Mouse (Mus musculus): ENCODE data around the gene Pet117. TPM values are rescaled to one million over a fixed set of nuclear protein-coding genes. Genes with fewer than 3 reads are reported as not detected.
A peak's percentile ranks its signal among the peaks of the same experiment; 100 is the strongest.

Gene Pet117
- 3.3 TPM in 1 of 2 replicates, not detected in the other for polyA plus RNA-seq (2015; fragmentation: Nextera tagmentation; extraction: Ambion mirVana)

DNA sequence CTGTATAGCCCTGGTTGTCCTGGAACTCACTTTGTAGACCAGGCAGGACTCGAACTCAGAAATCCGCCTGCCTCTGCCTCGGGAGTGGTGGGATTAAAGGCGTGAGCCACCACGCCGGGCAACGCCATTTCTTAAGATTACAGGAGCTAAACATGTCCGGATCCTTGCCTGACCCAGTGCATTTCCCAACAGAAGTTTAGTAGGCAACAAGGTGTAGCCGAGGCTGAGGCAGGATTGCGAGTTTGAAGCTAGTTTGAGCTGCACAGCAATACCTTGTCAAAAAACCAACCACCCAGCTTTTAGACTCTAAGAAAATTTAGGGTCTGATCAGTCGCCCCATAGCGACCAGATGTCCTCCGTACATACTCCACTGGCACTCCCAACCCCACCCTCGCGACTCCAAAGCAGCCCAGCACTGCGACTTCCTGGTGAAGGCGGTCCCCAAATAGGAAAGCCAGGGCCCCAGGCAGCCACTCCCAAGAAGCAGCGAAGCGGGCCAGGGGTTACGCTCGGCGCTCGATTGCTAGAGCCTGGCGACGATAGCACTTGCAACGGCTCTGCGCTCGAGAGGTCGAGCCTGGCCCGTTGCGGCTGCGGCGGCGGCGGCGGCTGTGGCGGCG is at the start of gene Pet117, which contains the start of gene Kat14:
Pet117 (plus strand) TSS at position 597 of the 620 bp plus-strand sequence.
Kat14 (plus strand) TSS at position 584 of the 620 bp plus-strand sequence.
- Histone ChIP-seq H3K9ac (peak within 1 kb of the TSS; percentile 82), H3K4me3 (peak within 1 kb of the TSS; percentile 71), H3K36me3 (peaks cover 6% of the 10 kb centered on the region), H3K27ac (peak within 1 kb of the TSS; percentile 95), H3K4me2 (peak within 1 kb of the TSS; percentile 59), H3K27me3 (no peaks in the 10 kb centered on the region), H3K4me1 (peaks cover 10% of the 10 kb centered on the region), H3K9me3 (no peaks in the 10 kb centered on the region)
- 5% methylated on average over 38 of the region's 38 CpGs for WGBS
- peak; percentile 96 for ATAC-seq (ENCODE audit: borderline replicate concordance, extremely low read depth, low FRiP score, low TSS enrichment)

DNA sequence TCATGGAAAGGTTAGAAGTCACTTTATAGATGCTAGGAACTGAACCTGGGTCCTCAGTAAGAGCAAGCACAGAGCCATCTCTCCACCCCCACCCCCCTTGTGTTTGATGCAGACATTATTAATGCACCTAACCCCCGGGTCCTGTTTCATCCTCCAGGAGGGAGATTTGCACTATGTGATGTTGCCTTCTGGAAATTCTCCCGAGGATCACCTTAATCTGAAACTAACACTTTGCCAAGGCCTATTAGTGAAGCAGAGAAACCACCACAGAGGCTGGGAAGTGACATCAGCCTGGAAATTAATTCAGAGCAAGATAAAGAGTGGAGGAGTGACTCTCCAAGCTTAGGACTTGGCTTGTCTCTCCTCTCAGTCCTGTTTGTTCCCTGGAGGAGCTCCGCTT is 44.6 kb upstream of the Pet117 start:
- 63% methylated on average over 3 of the region's 3 CpGs for WGBS
- no peaks in the 10 kb centered on the region for H3K36me3 ChIP-seq
- H3K4me2 ChIP-seq, result no peak overlapping the region
- no peaks in the 10 kb centered on the region for H3K9me3 ChIP-seq
- no peak overlapping the region for H3K27ac ChIP-seq
- no peak for ATAC-seq (ENCODE audit: borderline replicate concordance, extremely low read depth, low FRiP score, low TSS enrichment)
- no peak overlapping the region for H3K4me3 ChIP-seq
- H3K9ac ChIP-seq, result no peak overlapping the region
- H3K27me3 ChIP-seq, result peaks cover 16% of the 10 kb centered on the region
- H3K4me1 ChIP-seq, result no peaks in the 10 kb centered on the region

DNA sequence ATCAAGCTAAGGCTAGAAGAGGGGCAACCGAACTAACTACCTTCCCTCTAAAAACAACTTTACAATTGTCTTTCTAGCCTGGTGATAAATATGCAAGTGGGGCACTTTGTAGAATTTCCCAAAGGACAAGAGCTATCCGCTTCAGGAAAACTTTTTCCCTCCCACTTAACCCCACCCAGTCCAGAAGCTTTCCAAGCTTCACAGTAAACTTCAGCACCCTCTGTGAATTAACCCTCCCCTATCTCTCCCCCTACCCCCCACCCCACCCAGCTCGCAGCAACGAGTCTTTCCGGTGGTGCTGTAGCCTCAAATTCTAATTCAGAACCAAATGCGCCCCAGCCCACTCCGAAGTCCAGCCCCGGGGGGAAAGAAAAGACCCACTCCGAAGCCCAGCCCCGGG is 39.3 kb upstream of the Pet117 start:
- peaks cover 32% of the 10 kb centered on the region for H3K4me1 ChIP-seq
- H3K9ac ChIP-seq, result no peak overlapping the region
- no peaks in the 10 kb centered on the region for H3K36me3 ChIP-seq
- WGBS, result 6% methylated on average over 10 of the region's 10 CpGs
- peak overlapping the region; percentile 58 for H3K4me3 ChIP-seq
- no peaks in the 10 kb centered on the region for H3K9me3 ChIP-seq
- H3K27ac ChIP-seq, result no peak overlapping the region
- peak overlapping the region; percentile 95 for H3K4me2 ChIP-seq
- ATAC-seq (ENCODE audit: borderline replicate concordance, extremely low read depth, low FRiP score, low TSS enrichment), result no peak
- peaks cover 66% of the 10 kb centered on the region for H3K27me3 ChIP-seq

DNA sequence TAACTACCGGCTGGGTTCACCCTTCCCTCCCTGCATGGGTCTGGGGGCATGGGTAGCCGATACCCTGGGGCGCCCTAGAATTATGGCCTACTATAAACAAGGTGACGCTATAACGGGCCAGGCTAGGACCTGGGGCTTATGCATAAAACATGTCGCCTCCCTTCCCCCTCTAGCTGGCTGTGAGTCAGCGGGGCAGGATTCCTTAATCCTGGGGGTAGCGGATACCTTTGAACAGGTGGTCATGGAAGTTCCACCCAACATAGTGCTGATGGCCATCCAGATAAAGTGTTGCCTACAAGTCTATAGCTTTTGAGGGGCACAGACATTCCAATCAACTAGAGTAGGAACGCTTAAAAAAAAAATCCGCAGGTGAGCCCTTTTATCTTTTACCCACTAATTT is 38.9 kb upstream of the Pet117 start:
- Histone ChIP-seq H3K9ac (no peak overlapping the region), H3K4me1 (peaks cover 32% of the 10 kb centered on the region), H3K36me3 (no peaks in the 10 kb centered on the region), H3K27ac (no peak overlapping the region), H3K4me3 (peak overlapping the region; percentile 58), H3K4me2 (peak overlapping the region; percentile 95), H3K27me3 (peaks cover 69% of the 10 kb centered on the region), H3K9me3 (no peaks in the 10 kb centered on the region)
- 3% methylated on average over 10 of the region's 10 CpGs for WGBS
- no peak for ATAC-seq (ENCODE audit: borderline replicate concordance, extremely low read depth, low FRiP score, low TSS enrichment)

DNA sequence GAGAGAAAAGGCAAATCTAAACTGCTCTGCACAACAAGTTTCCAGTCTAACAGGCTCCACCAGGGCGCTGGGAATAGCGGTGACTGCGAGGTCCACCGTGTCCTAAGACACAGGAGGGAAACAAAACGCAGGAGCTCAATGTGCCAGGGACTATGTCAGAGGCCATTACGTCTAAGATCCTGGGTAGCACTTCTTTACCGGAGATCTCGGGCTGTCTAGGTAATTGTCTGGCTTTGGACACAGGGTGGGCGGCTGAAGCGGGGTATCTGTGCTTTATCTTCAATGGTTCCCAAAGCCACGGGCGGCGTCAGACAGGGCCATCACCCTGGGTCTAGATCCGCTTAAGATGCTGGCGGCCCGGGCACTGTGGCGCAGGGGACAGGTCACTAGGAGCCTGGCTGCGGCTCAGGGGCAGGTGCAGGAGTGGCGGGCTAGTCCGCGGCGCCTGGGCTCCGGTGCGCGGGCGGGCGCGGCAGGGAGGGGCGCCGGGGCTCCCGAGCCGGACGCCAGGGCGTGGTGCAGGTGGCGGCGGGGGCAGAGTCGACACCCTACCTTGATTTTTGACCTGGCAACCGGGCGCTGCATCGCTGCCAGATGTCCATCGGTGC is 38.3 kb upstream of the Pet117 start:
- Histone ChIP-seq H3K4me2 (peak overlapping the region; percentile 95), H3K4me1 (peaks cover 32% of the 10 kb centered on the region), H3K4me3 (peak overlapping the region; percentile 58), H3K9ac (peak overlapping the region; percentile 43; the same call in 1 of the 2 replicates), H3K27ac (peak overlapping the region; percentile 56; the same call in 1 of the 2 replicates), H3K36me3 (no peaks in the 10 kb centered on the region), H3K9me3 (no peaks in the 10 kb centered on the region), H3K27me3 (peaks cover 75% of the 10 kb centered on the region)
- under 1% methylated on average over 41 of the region's 41 CpGs for WGBS
- ATAC-seq (ENCODE audit: borderline replicate concordance, extremely low read depth, low FRiP score, low TSS enrichment), result peak; percentile 33; the same call in 1 of the 2 replicates

DNA sequence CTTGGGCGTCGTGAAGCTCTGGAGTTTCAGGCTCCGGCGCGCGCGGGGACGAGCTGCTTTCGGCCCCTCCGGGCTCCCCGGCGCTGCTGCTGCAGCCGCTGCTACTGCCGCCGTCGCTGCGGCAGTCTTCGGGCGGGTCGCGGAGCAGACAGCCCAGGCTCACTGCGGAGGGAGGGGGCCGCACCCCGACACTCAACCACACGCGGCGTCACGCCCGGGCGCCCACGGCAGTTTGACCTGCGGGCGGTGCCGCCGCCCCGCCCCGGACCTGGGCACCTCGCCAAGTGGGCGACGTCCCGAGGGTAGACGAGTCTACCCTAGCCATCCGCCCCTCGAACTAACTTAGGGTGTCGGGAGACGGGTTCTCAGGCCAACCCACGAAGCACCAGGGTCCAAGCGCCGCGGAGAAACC is 37.8 kb upstream of the Pet117 start:
- peak; percentile 33; the same call in 1 of the 2 replicates for ATAC-seq (ENCODE audit: borderline replicate concordance, extremely low read depth, low FRiP score, low TSS enrichment)
- under 1% methylated on average over 47 of the region's 50 CpGs for WGBS
- H3K27me3 ChIP-seq, result peaks cover 75% of the 10 kb centered on the region

DNA sequence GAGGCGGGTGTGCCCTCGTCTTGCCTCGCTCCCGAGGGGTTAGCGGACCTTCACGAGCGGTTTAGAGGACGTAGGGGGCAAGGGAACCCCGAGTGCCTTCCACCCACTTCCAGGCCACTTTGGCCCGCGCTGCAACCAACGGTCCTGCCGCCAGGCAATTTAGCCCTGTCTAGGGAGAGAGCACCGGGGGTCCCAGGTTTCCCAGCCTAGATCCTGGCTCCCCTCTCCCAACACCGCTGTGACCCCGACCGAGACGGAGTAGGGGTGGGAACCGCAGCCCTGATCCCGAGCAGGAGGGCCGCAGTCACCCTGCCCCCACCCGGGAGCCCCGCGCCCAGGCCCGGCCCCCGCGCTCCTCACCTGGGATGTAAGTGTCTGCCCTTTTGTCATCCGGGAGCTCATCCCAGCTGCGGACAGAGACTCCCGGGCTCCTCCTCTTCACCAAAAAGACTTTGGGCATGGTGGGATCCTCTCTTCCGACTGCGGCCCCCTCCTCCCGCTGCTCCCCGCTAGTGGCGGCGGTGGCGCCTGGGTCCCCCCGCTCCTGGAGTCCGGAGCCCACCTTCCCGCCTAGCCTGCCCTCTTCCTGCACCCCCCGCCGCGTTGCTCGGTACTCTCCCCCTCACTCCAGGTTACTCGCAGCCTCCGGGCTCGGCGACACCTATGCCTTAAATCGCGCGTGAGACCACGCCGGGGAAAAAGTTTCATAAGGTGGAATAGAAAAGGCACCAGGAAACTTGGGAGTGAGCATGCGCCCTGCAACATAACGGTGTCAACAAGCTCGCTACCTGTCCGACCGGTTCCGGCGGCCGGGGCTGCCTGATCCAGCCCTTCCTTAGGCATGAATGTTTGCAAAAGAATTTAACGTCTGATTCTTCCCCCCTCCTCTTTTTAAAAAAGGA is 37.1 kb upstream of the Pet117 start, which contains the start of gene Ovol2:
Ovol2 (minus strand) TSS at position 746 of the 902 bp plus-strand sequence.
- WGBS, result 1% methylated on average over 62 of the region's 62 CpGs
- peak within 1 kb of the TSS; percentile 95 for H3K4me2 ChIP-seq
- peak within 1 kb of the TSS; percentile 56 for H3K27ac ChIP-seq
- peak within 1 kb of the TSS; percentile 58 for H3K4me3 ChIP-seq
- peaks cover 32% of the 10 kb centered on the region for H3K4me1 ChIP-seq
- H3K9ac ChIP-seq, result peak within 1 kb of the TSS; percentile 43
- peaks cover 75% of the 10 kb centered on the region for H3K27me3 ChIP-seq
- no peaks in the 10 kb centered on the region for H3K36me3 ChIP-seq
- ATAC-seq (ENCODE audit: borderline replicate concordance, extremely low read depth, low FRiP score, low TSS enrichment), result peak; percentile 56
- H3K9me3 ChIP-seq, result no peaks in the 10 kb centered on the region

More for the DNA sequence above, 37.8 kb upstream of the Pet117 start:
- H3K4me2 ChIP-seq, result peak overlapping the region; percentile 95
- peaks cover 32% of the 10 kb centered on the region for H3K4me1 ChIP-seq
- H3K36me3 ChIP-seq, result no peaks in the 10 kb centered on the region
- H3K4me3 ChIP-seq, result peak overlapping the region; percentile 58
- peak overlapping the region; percentile 43 for H3K9ac ChIP-seq
- H3K9me3 ChIP-seq, result no peaks in the 10 kb centered on the region
- H3K27ac ChIP-seq, result peak overlapping the region; percentile 56; the same call in 1 of the 2 replicates

DNA sequence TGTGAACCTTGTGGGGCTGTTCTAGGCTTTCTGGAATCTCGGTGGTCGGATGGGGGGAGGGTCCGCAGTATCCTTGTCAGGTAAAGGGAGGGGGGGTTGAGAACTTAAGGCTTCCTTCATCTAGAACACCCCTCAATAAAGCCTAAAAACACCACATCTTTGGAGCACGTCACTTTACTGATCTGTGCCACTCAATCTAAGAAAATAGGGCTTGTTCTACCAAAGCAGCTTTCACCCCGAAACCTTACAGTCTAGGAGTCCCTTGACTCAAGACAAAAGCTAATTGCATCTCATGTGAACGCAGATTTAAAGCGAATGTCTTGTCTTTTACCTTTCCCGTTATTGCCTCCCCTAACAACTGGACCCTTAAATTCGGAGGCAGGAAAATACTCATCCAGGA is 36.3 kb upstream of the Pet117 start:
- H3K9ac ChIP-seq, result no peak overlapping the region
- ATAC-seq (ENCODE audit: borderline replicate concordance, extremely low read depth, low FRiP score, low TSS enrichment), result no peak

DNA sequence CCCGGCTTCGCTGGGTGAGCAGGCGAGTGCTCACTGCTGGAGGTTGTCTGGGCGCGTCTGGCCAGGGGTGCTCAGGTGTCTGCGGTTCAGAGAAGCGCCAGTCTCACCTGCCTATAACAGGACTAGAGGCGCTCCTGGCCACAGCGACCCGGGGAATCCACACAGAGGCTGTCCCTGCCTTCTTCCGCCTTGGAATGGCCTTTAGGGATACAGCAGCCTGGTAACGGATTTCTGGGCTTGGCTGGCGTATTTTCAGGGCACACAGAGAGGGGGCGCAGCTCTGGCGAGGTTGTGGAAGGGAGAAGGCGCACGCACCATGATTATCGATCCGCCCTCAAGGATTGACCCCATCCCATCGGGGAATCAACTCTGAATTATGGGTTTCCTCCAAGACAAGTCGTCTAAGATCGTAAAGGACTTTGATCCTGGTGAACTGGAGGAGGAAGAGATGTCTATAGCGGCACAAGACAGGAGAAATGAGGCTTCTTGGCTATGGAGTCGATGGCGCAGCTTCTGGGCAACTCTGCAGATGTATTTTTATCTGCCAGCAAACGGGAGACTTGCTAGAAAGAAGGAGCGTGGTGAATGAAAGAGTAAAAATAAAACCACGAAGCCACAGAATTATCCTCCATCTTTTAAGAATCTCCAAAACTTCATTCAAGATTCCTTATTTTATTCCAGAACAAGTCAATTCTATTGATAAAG is 35.5 kb upstream of the Pet117 start:
- Histone ChIP-seq H3K4me1 (peaks cover 32% of the 10 kb centered on the region), H3K27ac (no peak overlapping the region), H3K4me2 (peak overlapping the region; percentile 95), H3K9ac (no peak overlapping the region), H3K4me3 (peak overlapping the region; percentile 58), H3K27me3 (peaks cover 65% of the 10 kb centered on the region), H3K36me3 (no peaks in the 10 kb centered on the region), H3K9me3 (no peaks in the 10 kb centered on the region)
- WGBS, result 8% methylated on average over 28 of the region's 28 CpGs
- no peak for ATAC-seq (ENCODE audit: borderline replicate concordance, extremely low read depth, low FRiP score, low TSS enrichment)

More for the DNA sequence above, 36.3 kb upstream of the Pet117 start:
- no peaks in the 10 kb centered on the region for H3K9me3 ChIP-seq
- peak overlapping the region; percentile 95 for H3K4me2 ChIP-seq
- peak overlapping the region; percentile 58 for H3K4me3 ChIP-seq
- no peaks in the 10 kb centered on the region for H3K36me3 ChIP-seq
- H3K27me3 ChIP-seq, result peaks cover 73% of the 10 kb centered on the region
- 6% methylated on average over 9 of the region's 9 CpGs for WGBS
- no peak overlapping the region for H3K27ac ChIP-seq
- H3K4me1 ChIP-seq, result peaks cover 32% of the 10 kb centered on the region

DNA sequence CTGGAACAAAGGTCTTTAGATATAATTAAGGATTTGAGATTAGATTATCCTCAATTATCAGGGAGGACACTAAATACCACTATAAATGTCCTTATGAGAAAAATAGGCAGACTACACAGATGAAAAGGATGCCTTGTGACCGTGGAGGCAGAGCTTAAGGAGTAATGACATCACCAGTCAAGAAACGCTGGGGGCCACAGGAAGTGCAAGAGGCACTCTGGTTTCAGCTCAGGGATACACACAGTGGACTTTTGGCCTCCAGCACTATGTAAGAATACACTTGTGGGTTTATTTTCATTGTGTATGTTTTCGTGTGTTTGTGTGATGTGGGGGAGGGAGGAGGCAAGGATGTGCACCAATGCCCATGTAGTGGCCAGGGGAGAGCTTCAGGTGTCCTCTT is 31.6 kb upstream of the Pet117 start:
- peaks cover 8% of the 10 kb centered on the region; the same call in 1 of the 2 replicates for H3K4me1 ChIP-seq
- H3K9ac ChIP-seq, result no peak overlapping the region
- 41% methylated on average over 3 of the region's 3 CpGs for WGBS
- no peaks in the 10 kb centered on the region for H3K9me3 ChIP-seq
- H3K4me3 ChIP-seq, result no peak overlapping the region
- peaks cover 32% of the 10 kb centered on the region for H3K27me3 ChIP-seq
- H3K4me2 ChIP-seq, result no peak overlapping the region
- no peak for ATAC-seq (ENCODE audit: borderline replicate concordance, extremely low read depth, low FRiP score, low TSS enrichment)
- H3K27ac ChIP-seq, result no peak overlapping the region
- H3K36me3 ChIP-seq, result no peaks in the 10 kb centered on the region

DNA sequence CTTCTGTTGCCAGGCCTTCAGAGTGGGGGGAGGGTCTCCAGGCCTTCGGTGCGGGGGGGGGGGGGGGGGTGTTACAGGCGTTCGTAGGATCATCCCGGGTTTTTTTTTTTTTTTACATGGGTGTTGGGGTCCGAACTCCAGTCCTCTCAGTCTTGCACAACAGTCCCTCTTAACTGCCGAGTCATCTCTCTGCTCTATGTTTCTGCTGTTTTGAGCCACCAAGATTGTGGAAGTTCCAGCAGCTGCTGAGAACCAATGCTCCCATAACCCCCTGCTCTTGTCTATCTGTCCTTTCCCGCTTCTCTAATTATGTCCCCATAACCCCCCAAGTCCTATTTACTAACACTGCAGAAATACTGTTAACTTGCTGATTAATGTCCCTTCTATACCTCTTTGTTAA is 31.1 kb upstream of the Pet117 start:
- no peak for ATAC-seq (ENCODE audit: borderline replicate concordance, extremely low read depth, low FRiP score, low TSS enrichment)
- Histone ChIP-seq H3K27me3 (peaks cover 27% of the 10 kb centered on the region), H3K36me3 (no peaks in the 10 kb centered on the region), H3K9me3 (no peaks in the 10 kb centered on the region), H3K4me1 (peaks cover 5% of the 10 kb centered on the region; the same call in 1 of the 2 replicates), H3K9ac (no peak overlapping the region), H3K4me3 (no peak overlapping the region), H3K27ac (no peak overlapping the region), H3K4me2 (no peak overlapping the region)
- WGBS, result 76% methylated on average over 8 of the region's 8 CpGs
